In the genomic region with DNA sequence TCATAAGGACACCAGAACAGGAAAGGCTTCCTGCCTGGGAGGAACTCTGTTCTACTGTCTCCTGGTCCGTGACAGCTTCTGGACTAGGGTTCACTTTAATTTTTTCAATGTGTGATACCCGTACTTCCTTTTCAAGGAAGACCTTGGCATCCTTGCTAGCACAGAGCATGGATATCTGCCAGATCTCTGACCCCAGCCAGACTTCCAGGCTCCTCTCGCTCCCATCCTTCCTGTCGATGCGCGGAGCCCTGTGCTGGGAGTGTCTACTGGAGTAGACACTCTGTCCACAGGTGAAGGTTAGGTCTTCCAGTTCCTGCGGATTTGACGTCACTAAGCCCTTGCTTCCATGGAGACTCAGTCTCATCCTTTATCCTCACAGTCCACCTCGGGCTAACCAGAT, we compare ENCODE assay signal across 11 mouse cellular contexts. TPM values are rescaled to one million over a fixed set of nuclear protein-coding genes. Genes with fewer than 3 reads are reported as not detected.
DNase-seq lines count a peak whose midpoint lies in the region; ATAC-seq lines count a peak whose summit lies in the region.
"Had no signal": no experiment of that assay in that cellular context is flagged by ENCODE, and none has a peak within 500 bp of the region (broad histone marks: within the 10 kb centered on the region; RNA-seq: fewer than 3 reads in every experiment).

No protein-coding gene starts in this region.

- DNase-seq in heart, adult 11 months, result peak; percentile 97
- no peak for DNase-seq in heart, postnatal 10 days
- peak; percentile 73 to 80 for DNase-seq in adrenal gland, postnatal 36 days
- peak; percentile 82 for DNase-seq in lung, postnatal 10 days
- no peak for DNase-seq in spleen, postnatal 36 days (ENCODE audit: low spot score in 2 of 2)
- DNase-seq in left cerebral cortex, adult 9 months (ENCODE audit: low spot score in 2 of 2), result no peak
- no peak for DNase-seq in layer of hippocampus, adult 18-20 months (ENCODE audit: low spot score in 2 of 2)
- DNase-seq: cerebellum, adult 18-20 months had no signal

- no peak overlapping the region for H3K4me2 ChIP-seq in kidney, embryonic 16.5 days (replicated peaks; ENCODE audit: low read depth, low read length)
- H3K4me2 ChIP-seq: midbrain, embryonic 15.5 days had no signal

- H3K27ac ChIP-seq in kidney, embryonic 16.5 days (ENCODE audit: low read length), result peak overlapping the region; percentile 73; the same call in 1 of the 2 replicates
- H3K27ac ChIP-seq: midbrain, embryonic 15.5 days had no signal

- no peaks in the 10 kb centered on the region for H3K36me3 ChIP-seq in kidney, embryonic 16.5 days (ENCODE audit: insufficient read depth, low read length)
- H3K36me3 ChIP-seq: midbrain, embryonic 15.5 days had no signal

- no peaks in the 10 kb centered on the region for H3K27me3 ChIP-seq in kidney, embryonic 16.5 days (ENCODE audit: insufficient read depth, low read length)
- H3K27me3 ChIP-seq: midbrain, embryonic 15.5 days had no signal

- H3K9me3 ChIP-seq in kidney, embryonic 16.5 days (ENCODE audit: low read length), result no peaks in the 10 kb centered on the region
- H3K9me3 ChIP-seq: midbrain, embryonic 15.5 days had no signal

- H3K4me1 ChIP-seq in kidney, embryonic 16.5 days (ENCODE audit: insufficient read depth, low read length), result peaks cover 26% of the 10 kb centered on the region

- H3K4me3 ChIP-seq in kidney, embryonic 16.5 days (ENCODE audit: low read length), result no peak overlapping the region
- H3K4me3 ChIP-seq: erythroblast, embryonic 14.5 days; midbrain, embryonic 15.5 days had no signal

- ATAC-seq in kidney, embryonic 16.5 days (ENCODE audit: low FRiP score, low TSS enrichment), result peak; percentile 67
- ATAC-seq: midbrain, embryonic 15.5 days had no signal

- intact Hi-C loops in heart, postnatal 10 days (cut with DNase I), result no loop called here

- H3K9ac ChIP-seq in kidney, embryonic 16.5 days (replicated peaks; ENCODE audit: low read length), result no peak overlapping the region
- H3K9ac ChIP-seq: midbrain, embryonic 15.5 days had no signal

- WGBS in kidney, embryonic 16.5 days, result 78% methylated on average over 9 of the region's 9 CpGs

RNA-seq across cellular contexts. Expression of gene Plpp1, which starts 47.1 kb away (rescaled TPM):
- total RNA-seq in heart, postnatal 10 days (2021), result 10 to 100 TPM; 89.0 to 90.0 TPM
- 100 to 1,000 TPM; 253 to 287 TPM for total RNA-seq in adrenal gland, postnatal 36 days (2021)
- polyA plus RNA-seq in kidney, embryonic 16.5 days (2015; fragmentation: Nextera tagmentation; extraction: Ambion mirVana), result 103 and 120 TPM in 2 replicates
- total RNA-seq in layer of hippocampus, adult 18-20 months (2021), result 10 to 100 TPM; 25.7 to 27.7 TPM

Comparison
In these comparisons a context has a peak if more than half of its experiments do, and no peak if none do; other contexts are left out.
1. DNase-seq: peak in heart, adult 11 months (single experiment), adrenal gland, postnatal 36 days (2 of 2) and lung, postnatal 10 days (single experiment); none in heart, postnatal 10 days (0 of 2), spleen, postnatal 36 days (0 of 2), left cerebral cortex, adult 9 months (0 of 2) and layer of hippocampus, adult 18-20 months (0 of 2).